Mouse (Mus musculus) kidney, postnatal 0 days (tissue): ENCODE data around the gene Erf. TPM values are rescaled to one million over a fixed set of nuclear protein-coding genes. Genes with fewer than 3 reads are reported as not detected.
A peak's percentile ranks its signal among the peaks of the same experiment; 100 is the strongest.
"Not testable (repeated sequence)": the region's sequence is repeated elsewhere in the genome, so short reads cannot be mapped to it uniquely, and the experiment has no call there.

ENCODE experiments used
- ATAC-seq: fragments of 200-750 bp; cut with Nextera tagmentation; replicated peaks from 2 replicates; pipeline ENCODE4 v1.8.0; 2017; ENCODE audit warnings: low read depth, moderate number of reproducible peaks, moderate TSS enrichment, moderate library complexity; ENCODE audit not compliant: low FRiP score
- DNase-seq: peaks from one replicate; pipeline ENCODE4 v3.0.0-alpha.2; 2016; ENCODE audit warnings: low spot score
- H3K27ac ChIP-seq: fragments of 300-500 bp; sonication (generic); 2 replicates; pipeline ENCODE4 v1.5.1; 2014; ENCODE audit warnings: mild to moderate bottlenecking
- H3K27me3 ChIP-seq: fragments of 300-500 bp; sonication (generic); 2 replicates; pipeline ENCODE4 v1.6.1; 2014; ENCODE audit warnings: low read length, mixed read lengths; ENCODE audit not compliant: insufficient read depth
- H3K36me3 ChIP-seq: fragments of 300-500 bp; sonication (generic); 2 replicates; pipeline ENCODE4 v1.6.1; 2014; ENCODE audit warnings: low read length, mixed read lengths; ENCODE audit not compliant: insufficient read depth
- H3K4me1 ChIP-seq: fragments of 300-500 bp; sonication (generic); replicated peaks from 2 replicates; pipeline ENCODE4 v1.6.1; 2014; ENCODE audit warnings: antibody characterized with exemption, low read length, mixed read lengths; ENCODE audit not compliant: insufficient read depth
- H3K4me2 ChIP-seq: fragments of 300-500 bp; sonication (generic); 2 replicates; pipeline ENCODE4 v1.6.1; 2014; ENCODE audit warnings: mild to moderate bottlenecking, low read length, moderate library complexity, mixed read lengths
- H3K4me3 ChIP-seq: fragments of 300-500 bp; sonication (generic); replicated peaks from 2 replicates; pipeline ENCODE4 v1.5.1; 2014; ENCODE audit warnings: low read depth, low read length
- H3K9ac ChIP-seq: fragments of 300-500 bp; sonication (generic); 2 replicates; pipeline ENCODE4 v1.6.1; 2014; ENCODE audit warnings: low read depth, low read length
- H3K9me3 ChIP-seq: fragments of 300-500 bp; sonication (generic); replicated peaks from 2 replicates; pipeline ENCODE4 v1.6.1; 2016; ENCODE audit warnings: low read length, inconsistent platforms, mixed read lengths
- CTCF ChIP-seq: IDR thresholded peaks from 2 replicates; pipeline ENCODE4 v1.5.1; 2016; ENCODE audit warnings: antibody characterized with exemption, low read depth, mild to moderate bottlenecking, moderate library complexity
- WGBS: fragments of 180-500 bp; shearing (Covaris S2); extraction: QIAGEN DNeasy Blood & Tissue Kit; methylation state at CpG from one replicate; pipeline ENCODE4 v1.1.7; 2014; 5-methylcytosine and 5-hydroxymethylcytosine counted together
- polyA plus RNA-seq: library from polyadenylated mRNA; unstranded; fragments of >200 nt; fragmentation: Nextera tagmentation; extraction: Ambion mirVana; gene quantifications from 2 replicates; pipeline ENCODE4 v1.2.1, GENCODE M21; 2015

Erf gene
- polyA plus RNA-seq, 1 experiment from 2014 or later = 18.6 TPM

DNA sequence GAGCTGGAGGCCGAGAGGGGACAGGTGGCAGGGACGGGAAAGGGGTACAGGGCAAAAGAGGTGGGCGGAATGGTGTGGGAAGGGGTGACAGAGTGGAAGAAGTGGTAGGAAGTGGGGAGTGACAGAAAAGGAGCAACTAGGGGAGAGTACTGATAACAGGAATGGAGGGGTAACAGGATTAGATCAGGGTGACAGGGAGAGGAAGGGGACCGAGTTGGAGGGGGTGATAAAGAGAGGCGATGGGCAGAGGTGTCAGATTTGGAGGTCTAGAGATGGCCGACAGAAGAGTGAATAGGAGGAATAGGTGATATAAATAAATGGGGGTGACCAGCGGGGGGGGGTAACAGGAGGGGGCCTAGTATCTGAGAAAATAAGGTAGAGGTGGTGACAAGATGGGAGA is 18.0 kb upstream of the Erf start:
- peak overlapping the region; percentile 71 for H3K9ac ChIP-seq
- peaks cover 22% of the 10 kb centered on the region for H3K36me3 ChIP-seq
- peak overlapping the region; percentile 65 for H3K4me3 ChIP-seq
- H3K27ac ChIP-seq = peak overlapping the region; percentile 77
- H3K4me1 ChIP-seq = peaks cover 15% of the 10 kb centered on the region; the same call in 1 of the 2 replicates
- no peak for TF ChIP-seq CTCF
- H3K9me3 ChIP-seq = no peaks in the 10 kb centered on the region
- 2% methylated on average over 7 of the region's 7 CpGs for WGBS
- H3K4me2 ChIP-seq = peak overlapping the region; percentile 80
- DNase-seq (no peak), ATAC-seq (no peak)
- no peaks in the 10 kb centered on the region for H3K27me3 ChIP-seq

DNA sequence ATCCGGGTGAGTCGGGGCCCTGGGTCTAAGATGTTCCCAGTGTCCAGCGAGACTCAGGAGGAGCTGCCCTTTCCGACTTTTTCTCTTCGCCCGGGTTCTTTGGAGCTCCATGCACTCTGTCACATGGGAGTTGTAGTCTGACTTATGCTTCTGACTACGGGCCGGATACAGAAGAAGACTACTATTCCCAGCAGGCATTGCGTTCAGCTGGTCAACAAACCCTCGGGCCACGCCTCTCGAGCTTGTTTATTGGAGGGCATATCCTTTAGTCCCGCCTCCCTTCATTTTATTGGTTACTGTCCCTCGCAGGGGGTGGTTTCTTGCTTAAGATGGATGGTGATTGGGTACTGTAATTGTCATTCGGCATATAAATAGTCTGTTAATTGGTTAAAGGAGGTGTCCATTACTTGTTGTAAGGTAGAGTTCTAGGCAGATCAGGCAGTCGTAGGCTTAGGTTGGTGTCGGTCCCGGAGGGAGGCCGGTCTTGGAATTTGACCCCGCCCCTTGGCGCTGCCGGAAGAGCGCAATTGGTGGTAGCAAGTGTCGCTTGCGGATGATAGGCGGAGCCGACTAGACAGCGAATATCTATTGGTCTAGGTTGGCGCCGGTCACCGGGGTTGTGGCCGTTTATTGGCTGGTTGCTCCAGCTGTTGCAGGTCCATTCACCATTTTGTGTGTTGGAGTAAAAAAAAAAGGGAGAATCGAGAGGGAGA is 17.3 kb upstream of the Erf start:
- Histone ChIP-seq H3K9me3 (no peaks in the 10 kb centered on the region), H3K27me3 (no peaks in the 10 kb centered on the region), H3K4me3 (peak overlapping the region; percentile 71), H3K4me1 (peaks cover 15% of the 10 kb centered on the region; the same call in 1 of the 2 replicates), H3K27ac (peak overlapping the region; percentile 97), H3K9ac (peak overlapping the region; percentile 83), H3K4me2 (peak overlapping the region; percentile 80), H3K36me3 (peaks cover 16% of the 10 kb centered on the region)
- 0 out of 2 replicates have a peak, but pooled peaks have one; percentile 8 for TF ChIP-seq CTCF
- WGBS = under 1% methylated on average over 33 of the region's 33 CpGs
- DNase-seq (peak; percentile 100), ATAC-seq (peak; percentile 96)

DNA sequence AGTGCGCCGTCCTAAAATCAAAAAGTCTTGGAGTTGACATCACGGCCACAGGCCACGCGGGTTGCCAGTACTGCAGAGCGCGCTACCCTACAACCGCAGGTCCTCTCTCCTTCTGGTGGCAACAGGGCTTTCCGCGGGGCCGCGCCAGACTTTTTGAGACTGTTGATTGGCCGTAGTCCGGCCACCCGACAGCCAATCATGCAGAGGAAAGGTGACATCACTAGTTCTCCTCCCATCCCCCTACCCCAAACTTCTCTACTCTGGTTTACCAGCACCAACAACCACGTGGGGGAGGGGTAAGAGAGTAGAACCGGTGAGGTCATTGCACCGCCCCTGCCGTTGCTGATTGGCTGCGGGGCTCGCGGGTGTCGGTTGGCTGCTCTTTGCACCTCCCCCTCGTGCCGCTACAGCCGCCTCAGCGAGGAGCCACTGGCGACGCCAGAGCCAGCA is 16.8 kb upstream of the Erf start, which contains the start of gene Cic:
TSS of gene Cic (plus strand) at position 404 of the 450 bp plus-strand sequence.
- whole genome bisulfite sequencing = under 1% methylated on average over 29 of the region's 29 CpGs
- peaks cover 15% of the 10 kb centered on the region; the same call in 1 of the 2 replicates for H3K4me1 ChIP-seq
- ATAC-seq (peak; percentile 85), DNase-seq (peak; percentile 100)
- H3K36me3 ChIP-seq = peaks cover 11% of the 10 kb centered on the region; the same call in 1 of the 2 replicates
- peak within 1 kb of the TSS; percentile 71 for H3K4me3 ChIP-seq
- H3K9ac ChIP-seq = peak within 1 kb of the TSS; percentile 83
- H3K9me3 ChIP-seq = no peaks in the 10 kb centered on the region
- H3K27me3 ChIP-seq = no peaks in the 10 kb centered on the region
- H3K4me2 ChIP-seq = peak within 1 kb of the TSS; percentile 80
- no peak for TF ChIP-seq CTCF
- peak within 1 kb of the TSS; percentile 97 for H3K27ac ChIP-seq

DNA sequence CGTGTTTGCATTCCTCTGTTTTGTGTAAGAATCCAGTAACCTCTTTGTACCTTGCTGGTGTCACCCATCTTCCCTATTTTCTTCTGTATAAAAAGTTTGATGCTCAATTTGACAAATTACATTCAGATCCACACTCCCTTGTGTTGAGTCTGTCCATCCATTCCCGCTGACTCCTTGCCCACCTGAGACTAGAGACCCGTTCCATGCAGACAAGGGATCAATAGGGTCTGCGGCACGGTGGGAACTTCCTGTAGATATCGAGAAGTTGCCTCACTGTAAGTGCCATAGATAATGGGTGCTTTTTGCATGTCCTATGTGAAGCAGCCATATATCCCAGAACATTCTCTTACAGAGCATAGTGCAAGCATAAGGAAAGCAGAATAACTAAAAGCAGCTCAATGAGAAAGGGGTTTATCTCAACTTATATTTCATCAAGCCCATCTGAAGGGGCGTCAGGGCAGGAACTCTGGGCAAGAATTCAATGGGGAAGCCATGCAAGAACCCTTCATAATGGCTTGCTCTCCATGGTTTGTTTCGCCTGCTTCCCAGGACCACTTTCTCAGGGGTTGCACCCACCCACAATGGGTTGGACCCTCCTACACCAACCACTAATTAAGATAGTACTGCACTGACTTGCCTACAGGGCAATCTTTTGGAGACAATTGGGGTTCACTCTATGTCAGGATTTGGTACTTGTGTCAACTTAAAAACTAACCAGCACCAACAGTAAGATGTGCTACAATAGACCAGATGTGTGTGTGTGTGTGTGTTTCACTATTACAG is 15.8 kb upstream of the Erf start:
- peak overlapping the region; percentile 61 for H3K4me2 ChIP-seq
- peaks cover 15% of the 10 kb centered on the region; the same call in 1 of the 2 replicates for H3K4me1 ChIP-seq
- no peak for DNase-seq
- H3K4me3 ChIP-seq = no peak overlapping the region
- 0 out of 2 replicates have a peak, but pooled peaks cover 6% of the 10 kb centered on the region for H3K36me3 ChIP-seq
- H3K27ac ChIP-seq = no peak overlapping the region
- no peaks in the 10 kb centered on the region for H3K27me3 ChIP-seq
- TF ChIP-seq CTCF = no peak
- H3K9ac ChIP-seq = no peak overlapping the region
- H3K9me3 ChIP-seq = no peaks in the 10 kb centered on the region
- WGBS = 84% methylated on average over 8 of the region's 8 CpGs
- no peak for ATAC-seq

DNA sequence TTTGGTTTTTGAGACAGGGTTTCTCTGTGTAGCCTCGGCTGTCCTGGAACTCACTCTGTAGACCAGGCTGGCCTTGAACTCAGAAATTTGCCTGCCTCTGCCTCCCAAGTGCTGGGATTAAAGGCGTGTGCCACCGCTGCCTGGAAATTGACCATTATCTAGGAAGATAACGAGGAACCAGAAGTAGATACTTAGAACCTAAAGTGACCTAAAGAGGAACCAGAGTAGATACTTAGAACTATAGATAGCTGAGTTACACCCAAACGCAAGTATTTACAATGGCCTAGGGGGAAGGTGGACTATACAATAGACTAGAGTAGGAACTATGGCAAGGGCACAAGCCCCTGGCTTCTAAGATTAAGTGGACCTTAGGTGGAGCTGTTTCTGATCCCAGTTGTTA is 15.2 kb upstream of the Erf start:
- not testable (repeated sequence) for H3K36me3 ChIP-seq, H3K27me3 ChIP-seq, H3K27ac ChIP-seq, DNase-seq, H3K4me3 ChIP-seq, H3K9me3 ChIP-seq, ATAC-seq, H3K9ac ChIP-seq, H3K4me2 ChIP-seq
- WGBS = 87% methylated on average over 5 of the region's 5 CpGs
- peaks cover 15% of the 10 kb centered on the region; the same call in 1 of the 2 replicates for H3K4me1 ChIP-seq
